ENCODE assay signal across 10 mouse cellular contexts in the genomic region with DNA sequence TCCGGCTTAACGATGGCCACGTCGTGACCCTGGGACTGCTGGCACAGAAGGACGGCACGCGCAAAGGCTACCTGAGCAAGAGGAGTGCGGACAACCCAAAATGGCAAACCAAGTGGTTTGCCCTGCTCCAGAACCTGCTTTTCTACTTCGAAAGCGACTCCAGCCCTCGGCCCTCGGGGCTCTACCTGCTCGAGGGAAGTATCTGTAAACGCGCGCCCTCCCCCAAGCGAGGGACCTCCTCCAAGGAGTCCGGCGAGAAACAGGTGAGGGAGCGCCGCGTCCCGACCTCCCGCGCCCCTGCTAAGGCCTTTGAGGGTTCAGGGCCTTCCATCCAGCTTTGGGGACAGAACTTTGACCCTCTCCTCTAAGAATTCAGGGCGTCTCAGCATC. TPM values are rescaled to one million over a fixed set of nuclear protein-coding genes. Genes with fewer than 3 reads are reported as not detected.
DNase-seq lines count a peak whose midpoint lies in the region; ATAC-seq and TF ChIP-seq lines count a peak whose summit lies in the region.
"Had no signal": no experiment of that assay in that cellular context is flagged by ENCODE, and none has a peak within 500 bp of the region (broad histone marks: within the 10 kb centered on the region; RNA-seq: fewer than 3 reads in every experiment).

No protein-coding gene starts in this region.

- peaks cover 98% of the 10 kb centered on the region for H3K27me3 ChIP-seq in heart, embryonic 10.5 days (ENCODE audit: insufficient read depth, poor library complexity, severe bottlenecking)
- H3K27me3 ChIP-seq in ES-Bruce4 (ENCODE audit: control insufficient read depth, insufficient read depth, low read length, poor library complexity, severe bottlenecking), result peaks cover 16% of the 10 kb centered on the region
- H3K27me3 ChIP-seq in forebrain, embryonic 14.5 days (replicated peaks; ENCODE audit: control insufficient read depth, insufficient read depth, low read length), result peaks cover 67% of the 10 kb centered on the region
- H3K27me3 ChIP-seq in liver, embryonic 16.5 days (ENCODE audit: control insufficient read depth, insufficient read depth, low read depth, low read length), result peaks cover 58% of the 10 kb centered on the region

- H3K9me3 ChIP-seq in heart, embryonic 10.5 days, result no peaks in the 10 kb centered on the region
- no peaks in the 10 kb centered on the region for H3K9me3 ChIP-seq in ES-Bruce4 (replicated peaks; ENCODE audit: control insufficient read depth, insufficient read depth, low read length, poor library complexity, severe bottlenecking)
- H3K9me3 ChIP-seq in forebrain, embryonic 14.5 days (replicated peaks; ENCODE audit: control insufficient read depth, low read length), result no peaks in the 10 kb centered on the region
- no peaks in the 10 kb centered on the region for H3K9me3 ChIP-seq in liver, embryonic 16.5 days (replicated peaks; ENCODE audit: control insufficient read depth, low read length)

- H3K27ac ChIP-seq in heart, embryonic 10.5 days, result no peak overlapping the region
- no peak overlapping the region for H3K27ac ChIP-seq in ES-Bruce4 (ENCODE audit: insufficient read depth, low read length)
- no peak overlapping the region for H3K27ac ChIP-seq in forebrain, embryonic 14.5 days (ENCODE audit: low read depth, low read length)
- no peak overlapping the region for H3K27ac ChIP-seq in liver, embryonic 16.5 days (ENCODE audit: low read length)

- H3K36me3 ChIP-seq in heart, embryonic 10.5 days, result no peaks in the 10 kb centered on the region
- H3K36me3 ChIP-seq in ES-Bruce4 (ENCODE audit: control insufficient read depth, insufficient read depth, low read length, poor library complexity, severe bottlenecking), result no peaks in the 10 kb centered on the region
- no peaks in the 10 kb centered on the region for H3K36me3 ChIP-seq in forebrain, embryonic 14.5 days (ENCODE audit: control insufficient read depth, insufficient read depth, low read length)
- H3K36me3 ChIP-seq in liver, embryonic 16.5 days (ENCODE audit: control insufficient read depth, insufficient read depth), result no peaks in the 10 kb centered on the region
- H3K36me3 ChIP-seq: G1E had no signal

- WGBS in heart, embryonic 10.5 days, result under 1% methylated on average over 26 of the region's 26 CpGs
- WGBS in forebrain, embryonic 14.5 days, result under 1% methylated on average over 26 of the region's 26 CpGs
- 3% methylated on average over 26 of the region's 26 CpGs for WGBS in liver, embryonic 16.5 days (ENCODE audit: insufficient replicate concordance)

- H3K4me3 ChIP-seq in heart, embryonic 10.5 days, result peak overlapping the region; percentile 67
- peak overlapping the region; percentile 50 for H3K4me3 ChIP-seq in ES-Bruce4 (ENCODE audit: low read depth, low read length)
- peak overlapping the region; percentile 46 for H3K4me3 ChIP-seq in forebrain, embryonic 14.5 days (ENCODE audit: low read depth, low read length)
- peak overlapping the region; percentile 25; the same call in 1 of the 2 replicates for H3K4me3 ChIP-seq in liver, embryonic 16.5 days (ENCODE audit: low read depth, low read length)
- H3K4me3 ChIP-seq: erythroblast, embryonic 14.5 days had no signal

- H3K4me2 ChIP-seq in forebrain, embryonic 14.5 days (ENCODE audit: low read length), result peak overlapping the region; percentile 89
- peak overlapping the region; percentile 51; the same call in 1 of the 2 replicates for H3K4me2 ChIP-seq in liver, embryonic 16.5 days (ENCODE audit: low read depth, low read length)

- H3K9ac ChIP-seq in ES-Bruce4 (ENCODE audit: low read depth, poor library complexity, severe bottlenecking), result no peak overlapping the region
- peak overlapping the region; percentile 45; the same call in 1 of the 2 replicates for H3K9ac ChIP-seq in forebrain, embryonic 14.5 days (ENCODE audit: low read length)
- H3K9ac ChIP-seq in liver, embryonic 16.5 days (ENCODE audit: low read depth, low read length), result no peak overlapping the region

- TF ChIP-seq POLR2A in ES-Bruce4 (IDR thresholded peaks at IDR 0.05; ENCODE audit: insufficient read depth, low read length), result no peak

- ATAC-seq in forebrain, embryonic 14.5 days, result no peak; the same call in 1 of the 2 replicates
- ATAC-seq in liver, embryonic 16.5 days (ENCODE audit: low read depth), result no peak

- peaks cover 29% of the 10 kb centered on the region for H3K4me1 ChIP-seq in heart, embryonic 10.5 days
- H3K4me1 ChIP-seq in ES-Bruce4 (ENCODE audit: control insufficient read depth, insufficient read depth, low read length), result no peaks in the 10 kb centered on the region
- peaks cover 9% of the 10 kb centered on the region; the same call in 1 of the 2 replicates for H3K4me1 ChIP-seq in forebrain, embryonic 14.5 days (ENCODE audit: control insufficient read depth, insufficient read depth, low read length)
- H3K4me1 ChIP-seq in liver, embryonic 16.5 days (ENCODE audit: control insufficient read depth, low read depth, low read length), result peaks cover 3% of the 10 kb centered on the region; the same call in 1 of the 2 replicates

- no peak for TF ChIP-seq EP300 in ES-Bruce4 (IDR thresholded peaks at IDR 0.05; ENCODE audit: insufficient read depth, low read depth, low read length)

- DNase-seq in heart, embryonic 10.5 days (ENCODE audit: low spot score), result no peak
- DNase-seq in heart, adult 8-10 months (ENCODE audit: low spot score), result no peak
- no peak for DNase-seq in forebrain, embryonic 14.5 days (ENCODE audit: low spot score)
- DNase-seq in embryo, embryonic 10.5 days (ENCODE audit: low spot score), result no peak
- no peak for DNase-seq in natural killer cell, adult 2 months (ENCODE audit: low spot score in 2 of 2)
- no peak for DNase-seq in kidney, adult 11 months

- TF ChIP-seq CTCF in ES-Bruce4 (IDR thresholded peaks at IDR 0.05; ENCODE audit: low read depth, low read length), result no peak

RNA-seq across cellular contexts. Expression of gene Rasgrf1, which starts 0.3 kb away (rescaled TPM):
- polyA plus RNA-seq in heart, embryonic 10.5 days (2016; fragmentation: Nextera tagmentation; extraction: Ambion mirVana), result 0.13 and 0.22 TPM in 2 replicates
- total RNA-seq in heart, adult 8-10 months (2022), result under 1 TPM; 0.11 to 0.31 (median 0.16) TPM
- polyA plus RNA-seq in ES-Bruce4 (2011; ENCODE audit: insufficient read depth, insufficient read length, low read depth, missing spikeins), result 0.20 TPM in 1 of 2 replicates, not detected in the other
- polyA plus RNA-seq in forebrain, embryonic 14.5 days (2014; fragmentation: Nextera tagmentation; extraction: Ambion mirVana), result 3.8 and 7.2 TPM in 2 replicates
- 0.02 TPM in 1 of 2 replicates, not detected in the other for polyA plus RNA-seq in liver, embryonic 16.5 days (2015; fragmentation: Nextera tagmentation; extraction: Ambion mirVana)
- polyA plus RNA-seq: erythroblast, embryonic 14.5 days; G1E had no signal
